Mouse (Mus musculus) left cerebral cortex, adult 9 months (tissue): Measurements from ENCODE around the gene Arhgap22.

Experiments used
- DNase-seq, 2 experiments: peaks; one replicate each; pipeline ENCODE4 v3.0.0; 2022; ENCODE audit warnings: low spot score in 2 of 2

Arhgap22 gene

GRCm38 (mm10) chr14:33213823-33214766 is at the start of gene Arhgap22:
Gene Arhgap22 (plus strand): TSS chr14:33214026.
- peak; percentile 52 to 87 for DNase-seq

GRCm38 (mm10) chr14:33168750-33169149 is 45.1 kb upstream of the Arhgap22 start:
- DNase-seq: no peak

- DNase-seq: no peak
These were observed 41.9 kb upstream of the Arhgap22 start for GRCm38 (mm10) chr14:33171942-33172341.

GRCm38 (mm10) chr14:33175059-33175821 is 38.6 kb upstream of the Arhgap22 start:
- DNase-seq: no peak

- no peak for DNase-seq
These were observed 33.7 kb upstream of the Arhgap22 start for GRCm38 (mm10) chr14:33180102-33180501.

GRCm38 (mm10) chr14:33185068-33185800 is 28.6 kb upstream of the Arhgap22 start, which contains the start of gene Wdfy4:
Gene Wdfy4 (minus strand): TSS chr14:33185508.
- peak in 1 of 2 experiments; percentile 23 for DNase-seq

- no peak for DNase-seq
These were observed 26.6 kb upstream of the Arhgap22 start for GRCm38 (mm10) chr14:33187201-33187600.

- no peak for DNase-seq
These were observed 24.6 kb upstream of the Arhgap22 start for GRCm38 (mm10) chr14:33189230-33189629.

GRCm38 (mm10) chr14:33189849-33190423 is 23.9 kb upstream of the Arhgap22 start:
- no peak for DNase-seq

- DNase-seq: no peak
These were observed 23.2 kb upstream of the Arhgap22 start for GRCm38 (mm10) chr14:33190646-33191045.

GRCm38 (mm10) chr14:33193762-33194161 is 20.1 kb upstream of the Arhgap22 start:
- no peak for DNase-seq

- DNase-seq: no peak
These were observed 19.6 kb upstream of the Arhgap22 start for GRCm38 (mm10) chr14:33194241-33194640.

GRCm38 (mm10) chr14:33202161-33202560 is 11.7 kb upstream of the Arhgap22 start:
- no peak for DNase-seq

GRCm38 (mm10) chr14:33202885-33203284 is 10.9 kb upstream of the Arhgap22 start:
- DNase-seq: no peak

GRCm38 (mm10) chr14:33203777-33204176 is 10.0 kb upstream of the Arhgap22 start:
- DNase-seq: no peak

- no peak for DNase-seq
These were observed 8.4 kb upstream of the Arhgap22 start for GRCm38 (mm10) chr14:33205280-33205965.

- DNase-seq: no peak
These were observed 6.8 kb upstream of the Arhgap22 start for GRCm38 (mm10) chr14:33207011-33207410.

- no peak for DNase-seq
These were observed 5.5 kb upstream of the Arhgap22 start for GRCm38 (mm10) chr14:33208331-33208730.

- DNase-seq: no peak
These were observed 3.0 kb upstream of the Arhgap22 start for GRCm38 (mm10) chr14:33210806-33211205.

GRCm38 (mm10) chr14:33212271-33212957 is 1.4 kb upstream of the Arhgap22 start:
- no peak for DNase-seq
